Mouse (Mus musculus): ENCODE data around the gene Bcl10. TPM values are rescaled to one million over a fixed set of nuclear protein-coding genes. Genes with fewer than 3 reads are reported as not detected.
"Not testable (repeated sequence)": the region's sequence is repeated elsewhere in the genome, so short reads cannot be mapped to it uniquely, and the experiment has no call there.

Gene Bcl10
- polyA plus RNA-seq, 1 experiment: 13.5 TPM

- 94% methylated on average over 9 of the region's 9 CpGs for WGBS
- DNase-seq: no peak
- no peak for TF ChIP-seq POLR2A (IDR thresholded peaks at IDR 0.05; ENCODE audit: borderline replicate concordance, extremely low read depth, low read depth, low read length)
- TF ChIP-seq CTCF (IDR thresholded peaks at IDR 0.05; ENCODE audit: insufficient read depth, low read length): no peak
These were observed 16.0 kb upstream of the Bcl10 start for GRCm38 (mm10) chr3:145906582-145906981.

GRCm38 (mm10) chr3:145912512-145912911 lies 10.1 kb upstream of the Bcl10 start:
- WGBS: 84% methylated on average over 7 of the region's 7 CpGs
- TF ChIP-seq CTCF (IDR thresholded peaks at IDR 0.05; ENCODE audit: insufficient read depth, low read length) (no peak), POLR2A (IDR thresholded peaks at IDR 0.05; ENCODE audit: borderline replicate concordance, extremely low read depth, low read depth, low read length) (no peak)
- H3K4me1 ChIP-seq (ENCODE audit: control insufficient read depth, insufficient read depth, low read length): no peaks in the 10 kb centered on the region
- DNase-seq: no peak
- H3K4me3 ChIP-seq (replicated peaks; ENCODE audit: extremely low read depth, low read depth, low read length): no peak overlapping the region

More at GRCm38 (mm10) chr3:145906582-145906981, 16.0 kb upstream of the Bcl10 start:
- Histone ChIP-seq H3K4me1 (ENCODE audit: control insufficient read depth, insufficient read depth, low read length) (no peaks in the 10 kb centered on the region), H3K4me3 (replicated peaks; ENCODE audit: extremely low read depth, low read depth, low read length) (no peak overlapping the region)

- no peaks in the 10 kb centered on the region for H3K4me1 ChIP-seq (ENCODE audit: control insufficient read depth, insufficient read depth, low read length)
- TF ChIP-seq POLR2A (IDR thresholded peaks at IDR 0.05; ENCODE audit: borderline replicate concordance, extremely low read depth, low read depth, low read length) (no peak), CTCF (IDR thresholded peaks at IDR 0.05; ENCODE audit: insufficient read depth, low read length) (no peak)
- H3K4me3 ChIP-seq (replicated peaks; ENCODE audit: extremely low read depth, low read depth, low read length): no peak overlapping the region
- 61% methylated on average over 6 of the region's 6 CpGs for WGBS
- DNase-seq: no peak
These were observed 9.3 kb upstream of the Bcl10 start for GRCm38 (mm10) chr3:145913263-145913662.

GRCm38 (mm10) chr3:145913942-145914341 lies 8.7 kb upstream of the Bcl10 start:
- DNase-seq: not testable (repeated sequence)
- WGBS: 78% methylated on average over 7 of the region's 7 CpGs

GRCm38 (mm10) chr3:145916374-145916773 lies 6.2 kb upstream of the Bcl10 start:
- WGBS: 69% methylated on average over 5 of the region's 5 CpGs
- DNase-seq: no peak

More at GRCm38 (mm10) chr3:145913942-145914341, 8.7 kb upstream of the Bcl10 start:
- H3K4me3 ChIP-seq (replicated peaks; ENCODE audit: extremely low read depth, low read depth, low read length); H3K4me1 ChIP-seq (ENCODE audit: control insufficient read depth, insufficient read depth, low read length): not testable (repeated sequence)

GRCm38 (mm10) chr3:145916826-145917225 lies 5.8 kb upstream of the Bcl10 start:
- no peak for DNase-seq
- no peak overlapping the region for H3K4me3 ChIP-seq (replicated peaks; ENCODE audit: extremely low read depth, low read depth, low read length)
- 76% methylated on average over 4 of the region's 4 CpGs for WGBS

More at GRCm38 (mm10) chr3:145916374-145916773, 6.2 kb upstream of the Bcl10 start:
- TF ChIP-seq POLR2A (IDR thresholded peaks at IDR 0.05; ENCODE audit: borderline replicate concordance, extremely low read depth, low read depth, low read length): no peak
- no peak for TF ChIP-seq CTCF (IDR thresholded peaks at IDR 0.05; ENCODE audit: insufficient read depth, low read length)
- Histone ChIP-seq H3K4me1 (ENCODE audit: control insufficient read depth, insufficient read depth, low read length) (no peaks in the 10 kb centered on the region), H3K4me3 (replicated peaks; ENCODE audit: extremely low read depth, low read depth, low read length) (no peak overlapping the region)

GRCm38 (mm10) chr3:145922971-145923370 lies 367 bp downstream of the Bcl10 start:
- no peak for DNase-seq
- Histone ChIP-seq H3K4me1 (ENCODE audit: control insufficient read depth, insufficient read depth, low read length) (peaks cover 10% of the 10 kb centered on the region), H3K4me3 (replicated peaks; ENCODE audit: extremely low read depth, low read depth, low read length) (no peak overlapping the region)
- 32% methylated on average over 3 of the region's 3 CpGs for WGBS
- no peak for TF ChIP-seq POLR2A (IDR thresholded peaks at IDR 0.05; ENCODE audit: borderline replicate concordance, extremely low read depth, low read depth, low read length)
- TF ChIP-seq CTCF (IDR thresholded peaks at IDR 0.05; ENCODE audit: insufficient read depth, low read length): no peak

More at GRCm38 (mm10) chr3:145916826-145917225, 5.8 kb upstream of the Bcl10 start:
- no peak for TF ChIP-seq POLR2A (IDR thresholded peaks at IDR 0.05; ENCODE audit: borderline replicate concordance, extremely low read depth, low read depth, low read length)
- H3K4me1 ChIP-seq (ENCODE audit: control insufficient read depth, insufficient read depth, low read length): no peaks in the 10 kb centered on the region

GRCm38 (mm10) chr3:145923874-145924577 lies 1.4 kb downstream of the Bcl10 start:
- peak; percentile 98 for DNase-seq
- under 1% methylated on average over 57 of the region's 58 CpGs for WGBS
- peaks cover 10% of the 10 kb centered on the region for H3K4me1 ChIP-seq (ENCODE audit: control insufficient read depth, insufficient read depth, low read length)
- no peak for TF ChIP-seq CTCF (IDR thresholded peaks at IDR 0.05; ENCODE audit: insufficient read depth, low read length)
- peak; percentile 94; the same call in 1 of the 2 replicates for TF ChIP-seq POLR2A (IDR thresholded peaks at IDR 0.05; ENCODE audit: borderline replicate concordance, extremely low read depth, low read depth, low read length)
- peak overlapping the region; percentile 84 for H3K4me3 ChIP-seq (replicated peaks; ENCODE audit: extremely low read depth, low read depth, low read length)

- WGBS: 2% methylated on average over 39 of the region's 39 CpGs
- H3K4me1 ChIP-seq (ENCODE audit: control insufficient read depth, insufficient read depth, low read length): peaks cover 10% of the 10 kb centered on the region
- TF ChIP-seq CTCF (IDR thresholded peaks at IDR 0.05; ENCODE audit: insufficient read depth, low read length) (no peak), POLR2A (IDR thresholded peaks at IDR 0.05; ENCODE audit: borderline replicate concordance, extremely low read depth, low read depth, low read length) (peak; percentile 43; the same call in 1 of the 2 replicates)
- H3K4me3 ChIP-seq (replicated peaks; ENCODE audit: extremely low read depth, low read depth, low read length): peak overlapping the region; percentile 84
- peak; percentile 59 for DNase-seq
These were observed 2.2 kb downstream of the Bcl10 start for GRCm38 (mm10) chr3:145924649-145925337.

GRCm38 (mm10) chr3:145925506-145925905 lies 2.9 kb downstream of the Bcl10 start:
- peaks cover 10% of the 10 kb centered on the region for H3K4me1 ChIP-seq (ENCODE audit: control insufficient read depth, insufficient read depth, low read length)
- no peak overlapping the region for H3K4me3 ChIP-seq (replicated peaks; ENCODE audit: extremely low read depth, low read depth, low read length)
- WGBS: 46% methylated on average over 5 of the region's 5 CpGs
- TF ChIP-seq CTCF (IDR thresholded peaks at IDR 0.05; ENCODE audit: insufficient read depth, low read length) (no peak), POLR2A (IDR thresholded peaks at IDR 0.05; ENCODE audit: borderline replicate concordance, extremely low read depth, low read depth, low read length) (no peak)
- DNase-seq: no peak

All from lung, adult 2 months (tissue).